Mouse (Mus musculus) ES-E14 (cell line): ENCODE results near the gene Tars2.

ENCODE experiments used
- CHD2 ChIP-seq: IDR thresholded peaks from 2 replicates; pipeline ENCODE4 v1.6.1; 2014; ENCODE audit warnings: mild to moderate bottlenecking, low read depth, low read length, inconsistent platforms
- MAFK ChIP-seq: IDR thresholded peaks from 2 replicates; pipeline ENCODE4 v1.6.1; 2014; ENCODE audit warnings: mild to moderate bottlenecking, low read depth, low read length, inconsistent platforms; ENCODE audit not compliant: insufficient read depth
- ZC3H11A ChIP-seq: IDR thresholded peaks from 2 replicates; pipeline ENCODE4 v1.6.1; 2012; ENCODE audit warnings: low read depth, mild to moderate bottlenecking, inconsistent platforms, low read length, borderline replicate concordance
- ZNF384 ChIP-seq: IDR thresholded peaks from 2 replicates; pipeline ENCODE4 v1.6.1; 2012; ENCODE audit warnings: low read depth, low read length, inconsistent platforms

- TF ChIP-seq MAFK (no peak), CHD2 (no peak), ZNF384 (no peak), ZC3H11A (no peak)
Measured at GRCm38 (mm10) chr3:95701877-95702540, 58.0 kb downstream of the Tars2 start.
